Mouse (Mus musculus) lung, adult 2 months (tissue): ENCODE measurements around the gene Mrps5. TPM values are rescaled to one million over a fixed set of nuclear protein-coding genes. Genes with fewer than 3 reads are reported as not detected.

Experiments
- DNase-seq: peaks from one replicate; pipeline ENCODE4 v3.0.0; 2022
- H3K4me1 ChIP-seq: fragments of 200-500 bp; 2 replicates; pipeline ENCODE4 v1.6.1; 2011; ENCODE audit warnings: low read length; ENCODE audit not compliant: control insufficient read depth, insufficient read depth
- H3K4me3 ChIP-seq: fragments of 200-500 bp; replicated peaks from 2 replicates; pipeline ENCODE3; 2011; ENCODE audit warnings: low read depth, mild to moderate bottlenecking, control low read depth, low read length; ENCODE audit errors: extremely low read depth
- CTCF ChIP-seq: fragments of 200-500 bp; IDR thresholded peaks from 2 replicates; pipeline ENCODE4 v1.5.1; 2011; ENCODE audit warnings: mild to moderate bottlenecking, low read length, control low read depth; ENCODE audit not compliant: insufficient read depth
- POLR2A ChIP-seq: fragments of 200-500 bp; IDR thresholded peaks from 2 replicates; pipeline ENCODE4 v1.6.1; 2011; ENCODE audit warnings: low read depth, mild to moderate bottlenecking, control low read depth, low read length, borderline replicate concordance; ENCODE audit errors: extremely low read depth
- whole genome bisulfite sequencing: fragments of 180-500 bp; shearing (Covaris S2); methylation state at CpG from one replicate; pipeline ENCODE4 v1.1.7; 2018; 5-methylcytosine and 5-hydroxymethylcytosine counted together
- polyA plus RNA-seq: library from polyadenylated mRNA; depleted of rRNA; stranded (reverse); fragments of >200 nt; gene quantifications from 2 replicates; pipeline ENCODE4 v1.2.3, GENCODE M21; 2012

Gene Mrps5
- polyA plus RNA-seq, 1 experiment: 37.8 TPM

DNA sequence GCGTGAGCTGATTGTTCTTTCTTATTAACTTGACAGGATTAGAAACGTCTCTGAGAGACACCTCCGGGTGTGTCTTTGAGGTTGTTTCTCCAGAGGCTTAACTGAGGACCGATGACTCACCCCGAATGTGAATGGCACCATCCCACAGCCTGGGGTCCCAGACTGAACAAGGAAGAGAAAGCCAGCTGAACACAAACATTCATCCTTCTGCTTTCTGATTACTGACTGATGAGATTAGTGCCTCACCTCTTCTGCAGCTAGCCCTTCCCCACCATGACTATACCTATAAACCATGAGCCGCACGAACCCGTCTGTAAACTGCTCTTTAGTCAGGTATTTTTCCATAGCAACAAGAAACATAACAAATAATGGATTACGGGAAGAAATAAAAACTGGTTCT, 52.0 kb downstream of the Mrps5 start:
- H3K4me1 ChIP-seq: no peaks in the 10 kb centered on the region
- no peak for DNase-seq
- no peak for TF ChIP-seq CTCF
- TF ChIP-seq POLR2A: no peak
- H3K4me3 ChIP-seq: no peak overlapping the region
- WGBS: 60% methylated on average over 9 of the region's 9 CpGs

DNA sequence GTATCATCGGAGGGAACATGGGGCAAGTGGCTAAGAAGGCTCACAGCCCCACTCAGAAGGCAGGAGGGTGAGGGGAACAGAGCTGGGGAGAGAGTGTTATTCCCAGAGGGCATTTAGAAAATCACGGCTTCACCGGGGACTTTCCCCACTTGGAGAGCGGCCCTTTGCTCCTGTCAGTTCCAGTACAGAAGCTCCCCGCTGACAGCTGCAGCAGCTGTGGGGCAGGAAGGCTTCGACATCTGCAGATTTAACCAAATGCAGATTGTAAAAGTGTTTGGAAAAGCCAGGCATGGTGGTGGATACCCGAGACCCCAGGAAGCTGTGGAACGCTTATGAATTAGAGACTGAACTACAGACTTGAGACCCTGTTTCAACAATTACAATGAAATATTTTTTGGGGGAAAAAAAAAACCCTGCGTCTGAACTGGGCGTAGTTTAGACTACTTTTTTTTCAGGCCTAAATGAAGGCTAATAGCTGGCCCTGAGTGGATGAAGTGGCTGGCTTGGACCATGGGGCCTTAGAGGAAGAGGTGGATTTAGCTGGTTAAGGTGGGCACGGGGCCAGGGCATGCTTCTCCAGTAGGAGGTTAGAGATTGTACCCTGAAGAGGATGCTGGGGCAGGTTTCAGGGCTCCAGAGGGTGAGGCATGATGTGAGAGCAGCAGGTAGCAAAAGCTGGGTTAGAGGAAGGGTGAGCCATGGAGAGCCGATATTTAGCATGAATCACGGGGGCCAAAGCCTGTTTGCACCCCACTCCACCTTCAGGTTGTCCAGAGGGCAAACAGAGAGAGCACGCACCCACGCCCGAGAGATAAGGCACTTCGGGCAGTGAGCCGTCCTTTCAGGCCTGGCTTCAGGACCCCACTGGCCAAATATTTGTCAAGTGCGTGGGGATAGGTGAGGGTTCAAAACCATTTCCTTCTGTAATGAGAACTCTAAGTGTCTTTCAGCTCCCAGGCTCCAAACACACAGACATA, 57.0 kb downstream of the Mrps5 start:
- no peak for DNase-seq
- no peaks in the 10 kb centered on the region for H3K4me1 ChIP-seq
- no peak overlapping the region for H3K4me3 ChIP-seq
- TF ChIP-seq CTCF (no peak), POLR2A (no peak)
- 45% methylated on average over 19 of the region's 19 CpGs for WGBS

DNA sequence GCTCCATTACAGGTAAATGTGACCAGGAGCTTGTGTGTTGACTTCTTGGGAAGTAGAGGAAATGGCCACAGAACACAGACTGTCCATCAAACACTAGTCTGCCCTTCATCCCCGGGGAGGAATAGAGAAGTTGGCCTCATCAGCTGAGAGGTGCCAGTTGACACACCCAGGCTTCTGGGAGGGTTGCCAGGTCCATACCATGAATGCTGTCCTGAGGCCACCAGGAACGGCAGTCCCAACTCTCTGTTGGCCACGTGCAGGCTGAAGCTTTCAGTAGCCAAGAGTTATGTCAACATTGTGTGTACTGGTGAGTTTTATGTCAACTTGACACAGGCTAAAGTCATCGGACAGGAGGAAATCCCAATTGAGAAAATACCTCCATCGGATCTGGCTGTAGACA, 59.9 kb downstream of the Mrps5 start:
- H3K4me3 ChIP-seq: no peak overlapping the region
- no peak for DNase-seq
- 32% methylated on average over 5 of the region's 5 CpGs for WGBS
- no peak for TF ChIP-seq CTCF
- TF ChIP-seq POLR2A: no peak
- H3K4me1 ChIP-seq: no peaks in the 10 kb centered on the region

DNA sequence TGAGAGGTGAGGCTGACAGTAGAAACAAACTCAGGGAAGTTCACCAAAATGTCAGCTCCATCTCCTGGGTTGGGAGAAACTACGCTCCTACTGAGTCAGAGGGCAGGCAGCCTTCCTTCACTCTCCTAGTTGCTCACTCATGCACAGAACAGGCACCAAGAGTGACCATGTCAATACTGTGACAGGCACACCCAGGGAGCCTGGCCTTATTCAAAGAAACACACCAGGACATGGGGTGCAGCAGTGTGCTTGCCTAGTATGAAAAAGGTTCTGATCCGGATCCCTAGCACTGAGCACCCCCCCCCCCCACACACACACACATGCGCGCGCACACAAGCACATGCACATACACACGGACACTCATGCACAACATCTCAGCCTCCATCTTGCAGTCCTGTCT, 61.1 kb downstream of the Mrps5 start:
- H3K4me1 ChIP-seq: no peaks in the 10 kb centered on the region
- 92% methylated on average over 6 of the region's 6 CpGs for WGBS
- TF ChIP-seq POLR2A (no peak), CTCF (no peak)
- no peak overlapping the region for H3K4me3 ChIP-seq
- DNase-seq: no peak

DNA sequence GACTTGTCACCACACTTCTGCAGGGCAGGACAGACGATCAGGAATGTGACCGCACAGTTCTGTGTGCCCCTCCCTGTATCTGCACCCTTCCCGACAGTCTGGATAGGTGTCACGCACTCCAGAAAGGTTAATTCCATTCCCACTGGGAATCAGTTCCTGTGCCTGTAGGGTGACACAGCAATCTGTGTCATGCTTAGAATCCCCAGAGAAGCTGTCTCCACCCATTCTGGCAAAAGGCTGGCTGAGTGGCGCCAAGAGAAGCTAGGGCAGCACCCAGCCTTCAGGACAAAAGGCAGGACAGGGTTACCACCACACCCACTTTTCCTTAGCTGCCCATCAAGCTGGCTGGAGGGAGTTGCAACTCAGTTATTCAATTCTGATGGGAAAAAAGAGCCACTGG, 62.9 kb downstream of the Mrps5 start:
- WGBS: 37% methylated on average over 5 of the region's 5 CpGs
- DNase-seq: no peak
- TF ChIP-seq CTCF (no peak), POLR2A (no peak)

GRCm38 (mm10) chr2:127651601-127652000, 64.6 kb downstream of the Mrps5 start:
- Histone ChIP-seq H3K4me3 (no peak overlapping the region), H3K4me1 (no peaks in the 10 kb centered on the region; the same call in 1 of the 2 replicates)
- no peak for TF ChIP-seq POLR2A
- no peak for TF ChIP-seq CTCF
- DNase-seq: no peak
- 67% methylated on average over 5 of the region's 5 CpGs for WGBS

More for the DNA sequence above, 62.9 kb downstream of the Mrps5 start:
- H3K4me1 ChIP-seq: no peaks in the 10 kb centered on the region
- H3K4me3 ChIP-seq: no peak overlapping the region

DNA sequence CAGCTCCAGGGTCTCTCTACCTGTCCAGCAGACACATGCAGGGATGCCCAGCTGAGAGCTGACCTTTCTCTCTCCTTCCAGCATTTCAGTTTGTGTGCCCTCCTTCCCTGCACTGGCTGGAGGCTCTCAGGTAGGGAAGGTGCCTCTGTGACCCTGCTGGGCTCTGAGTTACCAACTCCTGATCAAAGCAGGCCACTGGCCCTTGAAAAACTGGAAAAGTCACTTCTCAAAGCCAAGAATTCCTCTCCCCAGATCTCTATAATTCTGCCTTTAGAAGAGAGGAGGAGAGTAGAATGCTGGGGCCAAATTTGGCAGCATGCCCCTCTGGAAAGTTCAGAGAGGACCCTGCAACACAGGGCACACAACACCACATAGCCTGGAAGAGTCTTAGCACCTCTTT, 65.3 kb downstream of the Mrps5 start:
- no peak for DNase-seq
- no peak overlapping the region for H3K4me3 ChIP-seq

GRCm38 (mm10) chr2:127652805-127653204, 65.8 kb downstream of the Mrps5 start:
- Histone ChIP-seq H3K4me1 (no peaks in the 10 kb centered on the region; the same call in 1 of the 2 replicates), H3K4me3 (no peak overlapping the region)
- no peak for DNase-seq
- TF ChIP-seq CTCF: no peak
- TF ChIP-seq POLR2A: no peak
- 52% methylated on average over 2 of the region's 2 CpGs for WGBS

More for the DNA sequence above, 65.3 kb downstream of the Mrps5 start:
- TF ChIP-seq POLR2A (no peak), CTCF (no peak)
- no peaks in the 10 kb centered on the region; the same call in 1 of the 2 replicates for H3K4me1 ChIP-seq

GRCm38 (mm10) chr2:127654786-127655185, 67.8 kb downstream of the Mrps5 start:
- no peak for DNase-seq
- TF ChIP-seq CTCF (no peak), POLR2A (no peak)
- WGBS: 57% methylated on average over 3 of the region's 3 CpGs
- Histone ChIP-seq H3K4me3 (no peak overlapping the region), H3K4me1 (no peaks in the 10 kb centered on the region; the same call in 1 of the 2 replicates)

GRCm38 (mm10) chr2:127655419-127655818, 68.4 kb downstream of the Mrps5 start:
- 5% methylated on average over 9 of the region's 9 CpGs for WGBS
- H3K4me3 ChIP-seq: peak overlapping the region; percentile 28
- DNase-seq: no peak
- TF ChIP-seq POLR2A: no peak
- TF ChIP-seq CTCF: no peak
- H3K4me1 ChIP-seq: no peaks in the 10 kb centered on the region; the same call in 1 of the 2 replicates
